ENCODE assay signal across 9 mouse cellular contexts in the genomic region with DNA sequence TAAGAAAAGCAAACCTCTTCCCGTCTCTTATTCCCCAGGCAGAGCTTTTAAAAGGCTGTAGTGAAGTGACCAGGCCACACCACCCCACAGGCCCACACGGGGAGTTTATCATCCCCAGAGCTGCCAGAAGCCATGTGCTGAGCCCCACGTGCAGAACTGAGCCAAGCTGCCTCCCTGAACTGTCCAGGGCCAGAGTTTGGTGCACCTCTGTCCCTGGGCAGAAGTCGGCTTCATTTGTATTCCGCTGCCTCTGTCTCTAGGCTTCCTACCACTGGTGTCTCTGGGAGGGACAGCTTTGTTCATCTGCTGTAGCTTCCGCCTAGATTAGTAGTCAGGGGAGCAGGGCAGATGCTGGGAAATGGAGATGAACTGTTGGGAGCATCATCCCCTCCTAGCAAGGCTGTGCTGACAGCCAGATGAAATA.
A peak's percentile ranks its signal among the peaks of the same experiment; 100 is the strongest.
DNase-seq lines count a peak whose midpoint lies in the region; ATAC-seq and TF ChIP-seq lines count a peak whose summit lies in the region.
"Had no signal": no experiment of that assay in that cellular context is flagged by ENCODE, and none has a peak within 500 bp of the region (broad histone marks: within the 10 kb centered on the region; RNA-seq: fewer than 3 reads in every experiment).

No protein-coding gene starts in this region.

- WGBS in heart, adult 2 months = 50% methylated on average over 6 of the region's 6 CpGs
- WGBS in forebrain, embryonic 11.5 days = 16% methylated on average over 6 of the region's 6 CpGs
- 51% methylated on average over 6 of the region's 6 CpGs for WGBS in limb, embryonic 12.5 days

- H3K36me3 ChIP-seq in heart, adult 2 months (ENCODE audit: control insufficient read depth, insufficient read depth, low read length) = peaks cover 1% of the 10 kb centered on the region; the same call in 1 of the 2 replicates
- no peaks in the 10 kb centered on the region for H3K36me3 ChIP-seq in forebrain, embryonic 11.5 days (ENCODE audit: control insufficient read depth, insufficient read depth, low read length)
- peaks cover 3% of the 10 kb centered on the region; the same call in 1 of the 2 replicates for H3K36me3 ChIP-seq in limb, embryonic 12.5 days

- 0 out of 2 replicates have a peak overlapping the region, but pooled peaks have one; percentile 11 for H3K4me2 ChIP-seq in forebrain, embryonic 11.5 days (ENCODE audit: low read depth, low read length, severe bottlenecking)
- no peak overlapping the region for H3K4me2 ChIP-seq in limb, embryonic 12.5 days

- TF ChIP-seq POLR2A in heart, adult 2 months (IDR thresholded peaks at IDR 0.05; ENCODE audit: insufficient read depth, low read depth, low read length) = no peak

- no peak for DNase-seq in heart, adult 2 months
- no peak for DNase-seq in heart, adult 8-10 months (ENCODE audit: low spot score)
- DNase-seq in Muller cell, postnatal 12 days (ENCODE audit: inconsistent ontology term) = peak; percentile 28
- DNase-seq in forebrain, embryonic 11.5 days (ENCODE audit: low spot score) = peak; percentile 70
- DNase-seq in spleen, postnatal 4 days (ENCODE audit: low spot score in 2 of 2) = no peak
- no peak for DNase-seq in frontal cortex, postnatal 10 days (ENCODE audit: low spot score in 2 of 2)
- no peak for DNase-seq in gastrocnemius, postnatal 14 days
- DNase-seq: lung, adult 2 months had no signal

- no peaks in the 10 kb centered on the region for H3K27me3 ChIP-seq in heart, adult 2 months (ENCODE audit: control insufficient read depth, insufficient read depth, low read length)
- H3K27me3 ChIP-seq in forebrain, embryonic 11.5 days (ENCODE audit: control insufficient read depth, insufficient read depth, low read length) = peaks cover 3% of the 10 kb centered on the region
- H3K27me3 ChIP-seq in limb, embryonic 12.5 days = no peaks in the 10 kb centered on the region

- peak; percentile 78 for ATAC-seq in forebrain, embryonic 11.5 days (replicated peaks; ENCODE audit: low FRiP score)
- ATAC-seq in limb, embryonic 12.5 days (ENCODE audit: insufficient number of reproducible peaks, insufficient read depth, low FRiP score, low TSS enrichment, low read depth) = no peak

- no peak for TF ChIP-seq EP300 in heart, adult 2 months (IDR thresholded peaks at IDR 0.05; ENCODE audit: insufficient read depth, low read depth, low read length)

- H3K4me3 ChIP-seq in heart, adult 2 months = no peak overlapping the region
- no peak overlapping the region for H3K4me3 ChIP-seq in forebrain, embryonic 11.5 days (ENCODE audit: low read depth, low read length)
- no peak overlapping the region for H3K4me3 ChIP-seq in limb, embryonic 12.5 days (replicated peaks)

- intact Hi-C loops in heart, adult 2 months (cut with DNase I) = loop anchor here (5.0 kb wide), 1 partner anchor 191 kb away; a partner anchor contains a TSS
- intact Hi-C loops in gastrocnemius, postnatal 14 days (cut with DNase I; ENCODE audit: low total_unique reads) = no loop called here

- H3K79me2 ChIP-seq in heart, adult 2 months (replicated peaks; ENCODE audit: control insufficient read depth, insufficient read depth, low read length) = no peaks in the 10 kb centered on the region

- H3K9ac ChIP-seq in heart, adult 2 months (ENCODE audit: low read depth, low read length) = no peak overlapping the region
- H3K9ac ChIP-seq in forebrain, embryonic 11.5 days (ENCODE audit: low read length) = peak overlapping the region; percentile 45
- H3K9ac ChIP-seq in limb, embryonic 12.5 days (replicated peaks) = 0 out of 2 replicates have a peak overlapping the region, but pooled peaks have one; percentile 8

- no peak for TF ChIP-seq CTCF in heart, adult 2 months (IDR thresholded peaks at IDR 0.05)

- H3K27ac ChIP-seq in heart, adult 2 months = peak overlapping the region; percentile 12
- H3K27ac ChIP-seq in forebrain, embryonic 11.5 days (ENCODE audit: low read depth, low read length) = peak overlapping the region; percentile 93
- H3K27ac ChIP-seq in limb, embryonic 12.5 days = peak overlapping the region; percentile 60

- H3K4me1 ChIP-seq in heart, adult 2 months (ENCODE audit: control insufficient read depth, insufficient read depth, low read length) = peaks cover 19% of the 10 kb centered on the region
- H3K4me1 ChIP-seq in forebrain, embryonic 11.5 days (replicated peaks; ENCODE audit: control insufficient read depth, insufficient read depth, low read length) = peaks cover 19% of the 10 kb centered on the region
- H3K4me1 ChIP-seq in limb, embryonic 12.5 days (replicated peaks) = peaks cover 66% of the 10 kb centered on the region

- H3K9me3 ChIP-seq in forebrain, embryonic 11.5 days (ENCODE audit: control insufficient read depth, low read length) = no peaks in the 10 kb centered on the region
- no peaks in the 10 kb centered on the region for H3K9me3 ChIP-seq in limb, embryonic 12.5 days

Comparison
In these comparisons a context has a peak if more than half of its experiments do, and no peak if none do; other contexts are left out.
1. DNase-seq: peak in Muller cell, postnatal 12 days (single experiment) and forebrain, embryonic 11.5 days (single experiment); none in heart, adult 2 months (0 of 2), heart, adult 8-10 months (single experiment), spleen, postnatal 4 days (0 of 2), frontal cortex, postnatal 10 days (0 of 2) and gastrocnemius, postnatal 14 days (single experiment).
2. H3K27ac ChIP-seq: peak in every context shown above with its lines; median percentile 93 in forebrain, embryonic 11.5 days; 60 in limb, embryonic 12.5 days; 12 in heart, adult 2 months.